Mouse (Mus musculus): ENCODE results near the gene Olfr131.
"Not testable (repeated sequence)": the region's sequence is repeated elsewhere in the genome, so short reads cannot be mapped to it uniquely, and the experiment has no call there.

Olfr131 gene

GRCm38 (mm10) chr17:38088593-38088992 lies at the start of gene Olfr131:
Gene Olfr131, minus strand, starts transcription at chr17:38088693.
- no peak for DNase-seq

- no peak for DNase-seq
Measured at GRCm38 (mm10) chr17:38134426-38134825, 45.9 kb upstream of the Olfr131 start, which contains the start of gene Olfr132. Gene Olfr132, minus strand, starts transcription at chr17:38134526.

DNA sequence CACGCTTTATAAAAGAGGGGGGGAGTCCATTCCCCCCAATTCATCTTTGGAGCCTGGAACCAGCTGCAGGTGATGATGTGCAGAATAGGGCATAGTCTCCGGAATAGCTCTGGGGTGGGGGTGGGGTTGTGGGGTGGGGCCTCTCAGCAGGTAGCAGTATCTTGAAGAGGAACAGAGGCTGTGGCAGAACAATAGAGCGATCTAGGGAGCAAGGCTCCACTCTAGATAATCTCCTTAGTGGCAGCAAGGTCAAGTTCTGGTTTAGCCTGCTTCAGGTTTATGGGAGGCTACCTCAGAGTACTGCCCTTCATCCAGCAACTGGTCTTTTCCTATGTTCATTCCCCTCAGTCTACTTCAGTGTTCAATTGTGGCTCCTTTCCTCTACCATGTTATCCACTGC lies 36.9 kb upstream of the Olfr131 start:
- not testable (repeated sequence) for DNase-seq

DNA sequence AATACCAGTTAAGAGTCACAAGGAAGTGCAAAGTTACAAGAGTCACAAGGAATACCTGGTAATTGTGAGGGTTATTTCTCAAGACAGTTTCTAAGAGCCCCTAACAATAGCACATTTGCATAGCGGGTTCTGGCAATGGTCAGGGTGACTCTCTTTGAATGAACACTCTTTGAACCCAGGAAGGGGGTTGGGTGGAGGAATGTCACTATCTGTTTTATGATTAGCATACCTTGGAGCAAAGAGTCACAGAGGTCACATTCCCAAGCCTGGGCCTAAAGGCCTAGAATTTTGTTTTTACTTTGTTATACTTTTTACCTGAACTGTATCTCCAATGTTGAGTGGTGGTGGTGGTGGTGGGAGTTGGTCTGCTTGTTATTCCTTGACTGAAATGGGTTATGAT lies 35.7 kb upstream of the Olfr131 start:
- DNase-seq = not testable (repeated sequence)

DNA sequence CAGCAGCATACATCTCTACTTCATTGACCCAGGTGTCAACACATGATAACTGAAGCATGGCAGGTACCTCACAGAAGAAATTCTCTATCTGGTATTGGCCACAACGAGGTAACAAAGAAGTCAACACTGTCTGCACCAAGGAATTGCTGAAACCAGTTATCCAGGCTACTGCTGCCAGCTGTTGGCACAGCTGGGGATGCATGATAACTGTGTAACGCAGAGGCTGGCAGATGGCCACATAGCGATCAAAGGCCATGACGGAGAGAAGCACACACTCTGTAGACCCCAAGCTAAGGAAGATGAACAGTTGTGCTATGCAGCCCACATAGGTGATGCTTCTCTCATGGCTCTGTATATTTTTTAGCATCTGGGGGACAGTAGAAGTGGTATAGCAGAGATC lies 6.1 kb downstream of the Olfr131 start:
- DNase-seq = no peak

- no peak for DNase-seq
Measured at GRCm38 (mm10) chr17:38063621-38064020, 24.9 kb downstream of the Olfr131 start, which contains the start of gene Olfr130. Gene Olfr130, plus strand, starts transcription at chr17:38063921.

- DNase-seq = no peak
Measured at GRCm38 (mm10) chr17:38059979-38060378, 28.5 kb downstream of the Olfr131 start, which contains the start of gene Olfr129. Gene Olfr129, minus strand, starts transcription at chr17:38060079.

Measured in cerebellum, adult 8-10 months (tissue).